Mouse (Mus musculus) embryonic fibroblast, embryonic 13.5 days (primary cell): Measurements from ENCODE around the gene Srp68. TPM values are rescaled to one million over a fixed set of nuclear protein-coding genes. Genes with fewer than 3 reads are reported as not detected.
A peak's percentile ranks its signal among the peaks of the same experiment; 100 is the strongest.

Experiments
- H3K27ac ChIP-seq: 2 replicates; pipeline ENCODE4 v1.5.1; 2012; ENCODE audit warnings: low read length, control low read depth, inconsistent platforms; ENCODE audit not compliant: insufficient read depth
- H3K4me1 ChIP-seq: 2 replicates; pipeline ENCODE4 v1.6.1; 2011; ENCODE audit warnings: low read length; ENCODE audit not compliant: control insufficient read depth, insufficient read depth
- H3K4me3 ChIP-seq: 2 replicates; pipeline ENCODE4 v1.5.1; 2011; ENCODE audit warnings: mild to moderate bottlenecking, control low read depth, low read length; ENCODE audit not compliant: insufficient read depth
- CTCF ChIP-seq: IDR thresholded peaks from 2 replicates; pipeline ENCODE4 v1.5.1; 2011; ENCODE audit warnings: mild to moderate bottlenecking, control low read depth, low read length, moderate library complexity, borderline replicate concordance; ENCODE audit not compliant: insufficient read depth
- POLR2A ChIP-seq: IDR thresholded peaks from 2 replicates; pipeline ENCODE4 v1.6.1; 2011; ENCODE audit warnings: low read depth, mild to moderate bottlenecking, control low read depth, low read length, moderate library complexity
- polyA plus RNA-seq: library from polyadenylated mRNA; stranded (reverse); fragments of >200 nt; gene quantifications from 2 replicates; pipeline ENCODE4 v1.2.4, GENCODE M21; 2011; ENCODE audit warnings: low read depth; ENCODE audit not compliant: missing spikeins, insufficient read length

Gene Srp68
- polyA plus RNA-seq, 1 experiment, result 71.4 TPM

GRCm38 (mm10) chr11:116269560-116269959, 4.5 kb downstream of the Srp68 start:
- H3K4me3 ChIP-seq, result no peak overlapping the region
- peaks cover 7% of the 10 kb centered on the region; the same call in 1 of the 2 replicates for H3K4me1 ChIP-seq
- H3K27ac ChIP-seq, result no peak overlapping the region
- TF ChIP-seq CTCF, result no peak
- no peak for TF ChIP-seq POLR2A

GRCm38 (mm10) chr11:116268313-116268712, 5.7 kb downstream of the Srp68 start:
- Histone ChIP-seq H3K27ac (no peak overlapping the region), H3K4me1 (peaks cover 7% of the 10 kb centered on the region; the same call in 1 of the 2 replicates), H3K4me3 (no peak overlapping the region)
- TF ChIP-seq CTCF (no peak), POLR2A (no peak)

GRCm38 (mm10) chr11:116267637-116268036, 6.4 kb downstream of the Srp68 start:
- H3K27ac ChIP-seq, result no peak overlapping the region
- H3K4me3 ChIP-seq, result no peak overlapping the region
- peaks cover 7% of the 10 kb centered on the region; the same call in 1 of the 2 replicates for H3K4me1 ChIP-seq
- no peak for TF ChIP-seq POLR2A
- TF ChIP-seq CTCF, result no peak

GRCm38 (mm10) chr11:116265850-116266249, 8.2 kb downstream of the Srp68 start:
- Histone ChIP-seq H3K4me3 (no peak overlapping the region), H3K27ac (no peak overlapping the region), H3K4me1 (no peaks in the 10 kb centered on the region)
- no peak for TF ChIP-seq POLR2A
- no peak for TF ChIP-seq CTCF

DNA sequence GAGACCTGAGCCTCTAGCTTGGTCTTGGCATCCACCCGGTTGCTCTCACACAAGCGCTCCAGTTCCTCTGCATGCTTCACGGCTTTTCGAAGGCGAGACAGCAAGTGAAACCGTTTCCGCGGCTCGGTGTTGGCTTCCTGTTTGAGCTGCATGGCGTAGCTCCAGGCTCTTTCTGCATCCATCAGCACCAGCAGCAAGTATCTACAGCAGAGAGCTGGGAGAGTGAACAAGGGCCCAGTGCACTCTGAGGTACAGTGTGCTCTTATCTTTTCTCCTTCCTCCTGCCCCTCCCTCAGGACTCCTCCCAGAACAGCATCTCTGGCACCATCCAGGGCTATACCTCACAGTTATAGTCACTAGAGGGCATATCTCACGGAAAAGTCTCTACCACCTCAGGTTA, 8.7 kb downstream of the Srp68 start:
- no peak for TF ChIP-seq CTCF
- TF ChIP-seq POLR2A, result no peak
- H3K4me1 ChIP-seq, result no peaks in the 10 kb centered on the region
- H3K4me3 ChIP-seq, result no peak overlapping the region
- H3K27ac ChIP-seq, result no peak overlapping the region

DNA sequence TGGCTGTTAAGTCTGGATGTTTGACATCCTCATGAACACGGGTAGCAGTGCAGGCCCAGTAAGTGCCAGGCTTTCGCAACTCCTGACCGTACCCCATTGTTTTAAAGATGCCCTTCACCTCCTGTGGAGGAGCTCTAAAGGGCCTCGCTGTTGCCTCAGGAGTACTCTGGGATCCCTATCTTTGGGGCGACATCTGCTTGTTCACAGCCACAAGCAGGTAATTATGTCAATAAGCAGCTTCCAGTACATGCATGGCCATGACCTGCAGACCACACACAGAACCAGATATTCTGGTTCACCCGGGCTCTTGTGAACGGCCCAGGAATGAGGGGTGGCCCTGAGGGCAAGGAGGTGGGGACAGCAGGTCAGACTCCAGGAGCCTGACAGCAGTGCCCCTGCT, 13.8 kb downstream of the Srp68 start:
- H3K4me3 ChIP-seq, result no peak overlapping the region
- TF ChIP-seq CTCF (no peak), POLR2A (no peak)
- no peak overlapping the region for H3K27ac ChIP-seq
- H3K4me1 ChIP-seq, result peaks cover 11% of the 10 kb centered on the region

- Histone ChIP-seq H3K4me1 (peaks cover 17% of the 10 kb centered on the region), H3K4me3 (no peak overlapping the region), H3K27ac (no peak overlapping the region)
- no peak for TF ChIP-seq POLR2A
Measured at GRCm38 (mm10) chr11:116259461-116259860, 14.6 kb downstream of the Srp68 start.

GRCm38 (mm10) chr11:116255982-116256675, 17.9 kb downstream of the Srp68 start:
- peak overlapping the region; percentile 43; the same call in 1 of the 2 replicates for H3K27ac ChIP-seq
- TF ChIP-seq POLR2A, result no peak
- no peak for TF ChIP-seq CTCF
- no peak overlapping the region for H3K4me3 ChIP-seq
- H3K4me1 ChIP-seq, result peaks cover 17% of the 10 kb centered on the region

- Histone ChIP-seq H3K27ac (0 out of 2 replicates have a peak overlapping the region, but pooled peaks have one; percentile 43), H3K4me1 (peaks cover 17% of the 10 kb centered on the region), H3K4me3 (no peak overlapping the region)
- TF ChIP-seq CTCF, result no peak
- no peak for TF ChIP-seq POLR2A
Measured at GRCm38 (mm10) chr11:116255090-116255981, 18.7 kb downstream of the Srp68 start.

DNA sequence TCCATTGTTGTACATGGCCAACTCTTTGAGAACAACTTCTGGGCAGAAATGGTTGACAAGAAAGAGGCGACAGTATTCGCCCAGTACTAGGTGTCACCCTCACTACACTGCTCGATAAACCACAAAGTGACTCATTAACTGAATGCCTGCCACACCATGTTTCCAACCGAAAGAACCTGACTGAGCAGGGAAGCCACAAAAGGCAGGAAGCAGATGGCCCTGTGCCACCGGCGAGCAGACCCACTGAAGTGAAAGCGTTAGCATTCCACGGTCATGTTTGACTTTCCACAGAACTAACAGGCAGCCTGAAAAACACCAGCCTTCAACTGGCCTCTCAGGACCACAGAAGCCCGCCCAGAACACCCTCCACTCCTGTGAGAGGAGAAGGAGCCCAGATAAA, 19.4 kb downstream of the Srp68 start:
- Histone ChIP-seq H3K4me3 (no peak overlapping the region), H3K27ac (no peak overlapping the region), H3K4me1 (peaks cover 17% of the 10 kb centered on the region)
- TF ChIP-seq POLR2A, result no peak
- TF ChIP-seq CTCF, result no peak
